Mouse (Mus musculus) heart, embryonic 14.5 days (tissue): ENCODE data around the gene Dclk2. TPM values are rescaled to one million over a fixed set of nuclear protein-coding genes. Genes with fewer than 3 reads are reported as not detected.

ENCODE experiments used
- ATAC-seq: fragments of 200-750 bp; cut with Nextera tagmentation; 2 replicates; pipeline ENCODE4 v1.8.0; 2017; ENCODE audit warnings: low read depth, moderate TSS enrichment; ENCODE audit not compliant: insufficient number of reproducible peaks, insufficient read depth, low FRiP score
- H3K27ac ChIP-seq, 2 experiments: fragments of 200-500 bp in 1 of 2; fragments of 300-500 bp in 1 of 2; sonication (generic) in 1 of 2; replicated peaks in 1 of 2; 2 replicates each; pipeline ENCODE4 v1.5.1; 2012 to 2014; ENCODE audit warnings: low read depth in 2 of 2, low read length in 2 of 2, control low read depth in 1 of 2, mild to moderate bottlenecking in 1 of 2, mixed read lengths in 1 of 2; ENCODE audit not compliant: control insufficient read depth in 1 of 2, insufficient read depth in 1 of 2
- H3K27me3 ChIP-seq: fragments of 300-500 bp; sonication (generic); 2 replicates; pipeline ENCODE4 v1.6.1; 2014; ENCODE audit warnings: mild to moderate bottlenecking, low read length, control low read depth; ENCODE audit not compliant: control insufficient read depth, insufficient read depth
- H3K36me3 ChIP-seq: fragments of 300-500 bp; sonication (generic); 2 replicates; pipeline ENCODE4 v1.6.1; 2014; ENCODE audit warnings: mild to moderate bottlenecking, control low read depth, low read length, mixed read lengths; ENCODE audit not compliant: control insufficient read depth, insufficient read depth
- H3K4me1 ChIP-seq, 2 experiments: fragments of 200-500 bp in 1 of 2; fragments of 300-500 bp in 1 of 2; sonication (generic) in 1 of 2; 2 replicates each; pipeline ENCODE4 v1.6.1; 2012 to 2014; ENCODE audit warnings: low read length in 2 of 2, control low read depth in 1 of 2, mixed read lengths in 1 of 2; ENCODE audit not compliant: control insufficient read depth in 2 of 2, insufficient read depth in 2 of 2
- H3K4me2 ChIP-seq: fragments of 300-500 bp; sonication (generic); 2 replicates; pipeline ENCODE4 v1.6.1; 2014; ENCODE audit warnings: mild to moderate bottlenecking, low read length
- H3K4me3 ChIP-seq, 2 experiments: fragments of 200-500 bp in 1 of 2; fragments of 300-500 bp in 1 of 2; sonication (generic) in 1 of 2; 2 replicates each; pipeline ENCODE4 v1.5.1; 2012 to 2014; ENCODE audit warnings: low read length in 2 of 2, mild to moderate bottlenecking in 2 of 2, control low read depth in 1 of 2, low read depth in 1 of 2, moderate library complexity in 1 of 2; ENCODE audit not compliant: control insufficient read depth in 1 of 2, insufficient read depth in 1 of 2
- H3K9ac ChIP-seq: fragments of 300-500 bp; sonication (generic); 2 replicates; pipeline ENCODE4 v1.6.1; 2014; ENCODE audit warnings: mild to moderate bottlenecking, low read length
- H3K9me3 ChIP-seq: fragments of 300-500 bp; sonication (generic); 2 replicates; pipeline ENCODE4 v1.6.1; 2016; ENCODE audit warnings: low read length, control low read depth; ENCODE audit not compliant: control insufficient read depth
- WGBS: fragments of 180-500 bp; shearing (Covaris S2); extraction: QIAGEN DNeasy Blood & Tissue Kit; methylation state at CpG from one replicate; pipeline ENCODE4 v1.1.7; 2014; 5-methylcytosine and 5-hydroxymethylcytosine counted together
- polyA plus RNA-seq: library from polyadenylated mRNA; unstranded; fragments of >200 nt; fragmentation: Nextera tagmentation; extraction: Ambion mirVana; gene quantifications from 2 replicates; pipeline ENCODE4 v1.2.1, GENCODE M21; 2014

The Dclk2 gene
- polyA plus RNA-seq, 1 experiment from 2014 or later: 3.2 TPM

DNA sequence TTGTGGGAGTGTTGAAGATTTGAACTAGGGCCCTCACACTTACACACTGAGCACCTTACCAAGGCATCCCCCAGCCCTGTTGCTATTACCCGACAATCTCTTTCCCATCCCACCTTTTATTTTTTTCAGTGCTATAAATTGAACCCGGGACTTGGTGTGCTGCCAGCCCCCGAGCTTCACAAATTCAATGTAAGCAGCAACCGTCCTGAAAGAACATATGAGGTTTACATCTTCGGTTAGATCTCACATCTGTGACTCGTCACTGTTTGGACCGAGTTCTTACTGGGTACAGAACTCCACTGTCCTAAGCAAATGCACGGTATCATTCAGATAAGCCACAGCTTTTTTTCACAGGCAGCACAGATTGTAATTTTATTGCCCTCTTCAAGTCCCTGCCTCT lies 88.5 kb downstream of the Dclk2 start:
- 68% methylated on average over 8 of the region's 8 CpGs for WGBS
- ATAC-seq: no peak
- H3K4me3 ChIP-seq: no peak overlapping the region
- H3K27ac ChIP-seq: no peak overlapping the region
- H3K4me2 ChIP-seq: no peak overlapping the region
- H3K27me3 ChIP-seq: no peaks in the 10 kb centered on the region
- no peaks in the 10 kb centered on the region for H3K36me3 ChIP-seq
- H3K9me3 ChIP-seq: no peaks in the 10 kb centered on the region
- no peak overlapping the region for H3K9ac ChIP-seq
- no peaks in the 10 kb centered on the region for H3K4me1 ChIP-seq

DNA sequence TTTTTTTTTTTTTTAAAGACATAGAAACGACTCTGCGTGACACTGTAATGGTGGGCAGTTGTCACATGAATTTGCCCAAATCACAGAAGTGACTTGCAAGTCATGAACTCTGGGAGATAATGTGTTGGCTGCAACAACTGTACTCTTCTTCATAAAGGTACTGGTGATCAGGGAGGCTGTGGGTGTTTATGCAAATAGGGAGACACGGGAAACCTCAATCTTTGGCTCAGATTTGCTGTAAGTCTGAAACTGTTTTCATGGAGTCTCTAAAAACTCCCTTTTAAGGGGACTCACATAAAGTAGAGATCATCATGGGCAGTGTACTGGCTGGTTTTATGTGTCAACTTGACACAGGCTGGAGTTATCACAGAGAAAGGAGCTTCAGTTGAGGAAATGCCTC lies 93.1 kb downstream of the Dclk2 start:
- 89% methylated on average over 3 of the region's 3 CpGs for WGBS
- Histone ChIP-seq H3K4me1 (no peaks in the 10 kb centered on the region), H3K4me3 (no peak overlapping the region), H3K27me3 (no peaks in the 10 kb centered on the region), H3K36me3 (no peaks in the 10 kb centered on the region), H3K4me2 (no peak overlapping the region), H3K9me3 (no peaks in the 10 kb centered on the region), H3K27ac (no peak overlapping the region), H3K9ac (no peak overlapping the region)
- ATAC-seq: no peak

DNA sequence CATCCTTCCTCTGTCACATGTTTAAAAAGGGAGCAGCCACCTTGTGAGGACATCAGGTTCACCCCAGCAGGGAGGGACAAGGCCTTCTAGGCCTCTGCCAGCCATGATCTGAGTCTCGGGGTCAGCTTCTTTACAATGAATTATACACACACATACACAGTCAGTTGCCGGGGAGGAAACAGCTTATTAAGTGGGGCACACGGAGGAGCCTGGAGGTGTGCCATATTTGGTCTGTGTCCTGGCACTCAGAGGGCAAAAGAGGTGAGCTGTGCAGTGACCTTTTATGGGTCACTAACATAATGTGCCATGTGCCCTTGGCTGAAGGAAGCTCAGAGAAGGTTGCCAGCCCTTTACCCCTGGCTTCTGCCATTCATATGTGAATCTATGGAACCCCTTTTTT lies 99.3 kb downstream of the Dclk2 start:
- H3K27ac ChIP-seq: no peak overlapping the region
- peaks cover 0 to 3% of the 10 kb centered on the region in 2 experiments; a peak in 1 of 4 replicates for H3K4me1 ChIP-seq
- no peaks in the 10 kb centered on the region for H3K27me3 ChIP-seq
- WGBS: 58% methylated on average over 3 of the region's 3 CpGs
- no peak overlapping the region for H3K4me3 ChIP-seq
- no peak for ATAC-seq
- no peak overlapping the region for H3K9ac ChIP-seq
- H3K4me2 ChIP-seq: no peak overlapping the region
- no peaks in the 10 kb centered on the region for H3K36me3 ChIP-seq
- H3K9me3 ChIP-seq: no peaks in the 10 kb centered on the region

DNA sequence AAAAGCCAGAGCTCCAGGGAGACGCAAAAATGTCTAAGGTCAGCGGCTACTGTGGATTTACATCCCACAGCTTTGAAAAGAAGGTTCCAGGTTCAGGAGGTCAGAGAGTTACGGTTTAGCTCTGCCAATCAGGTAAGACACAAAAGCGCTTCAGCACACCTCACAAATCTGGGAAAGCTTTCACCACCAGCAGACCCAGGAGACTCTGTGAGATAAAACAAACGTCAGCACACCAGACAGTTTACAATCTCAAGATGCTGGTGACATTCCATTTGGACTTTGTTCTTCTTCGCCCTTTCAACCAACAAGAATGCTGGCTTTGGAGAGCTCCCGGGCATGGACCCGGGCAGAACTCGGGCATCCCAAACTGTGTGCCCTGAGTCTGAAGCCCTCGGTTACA lies 100.3 kb downstream of the Dclk2 start:
- Histone ChIP-seq H3K27me3 (no peaks in the 10 kb centered on the region), H3K27ac (no peak overlapping the region), H3K36me3 (no peaks in the 10 kb centered on the region), H3K4me2 (no peak overlapping the region), H3K4me3 (no peak overlapping the region), H3K9me3 (no peaks in the 10 kb centered on the region), H3K4me1 (peaks cover 0 to 3% of the 10 kb centered on the region in 2 experiments; a peak in 1 of 4 replicates), H3K9ac (no peak overlapping the region)
- no peak for ATAC-seq
- WGBS: 44% methylated on average over 10 of the region's 10 CpGs

DNA sequence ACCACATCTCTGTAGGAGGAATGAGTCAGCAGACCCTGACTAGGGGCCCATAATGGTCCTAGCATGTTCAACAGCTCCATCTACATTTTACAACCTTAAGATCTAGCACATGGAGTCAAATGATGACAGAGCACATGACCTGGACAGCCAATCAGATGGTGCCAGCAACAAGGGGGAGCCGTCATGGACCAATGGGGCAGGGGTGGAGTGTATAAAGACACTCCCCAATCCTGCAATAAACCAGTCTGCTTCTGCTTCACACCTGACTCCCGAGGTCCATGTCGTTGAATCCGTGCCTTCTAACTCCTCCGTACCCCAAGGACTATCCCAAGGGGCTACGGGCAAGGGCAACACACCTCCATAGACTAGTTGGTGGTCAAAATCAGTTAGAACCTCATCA lies 101.3 kb downstream of the Dclk2 start:
- no peak overlapping the region for H3K27ac ChIP-seq
- no peak overlapping the region for H3K9ac ChIP-seq
- 94% methylated on average over 6 of the region's 6 CpGs for WGBS
- no peaks in the 10 kb centered on the region for H3K27me3 ChIP-seq
- no peak overlapping the region for H3K4me2 ChIP-seq
- no peaks in the 10 kb centered on the region for H3K36me3 ChIP-seq
- H3K4me1 ChIP-seq: peaks cover 0 to 3% of the 10 kb centered on the region in 2 experiments; a peak in 1 of 4 replicates
- H3K4me3 ChIP-seq: no peak overlapping the region
- H3K9me3 ChIP-seq: no peaks in the 10 kb centered on the region
- ATAC-seq: no peak

DNA sequence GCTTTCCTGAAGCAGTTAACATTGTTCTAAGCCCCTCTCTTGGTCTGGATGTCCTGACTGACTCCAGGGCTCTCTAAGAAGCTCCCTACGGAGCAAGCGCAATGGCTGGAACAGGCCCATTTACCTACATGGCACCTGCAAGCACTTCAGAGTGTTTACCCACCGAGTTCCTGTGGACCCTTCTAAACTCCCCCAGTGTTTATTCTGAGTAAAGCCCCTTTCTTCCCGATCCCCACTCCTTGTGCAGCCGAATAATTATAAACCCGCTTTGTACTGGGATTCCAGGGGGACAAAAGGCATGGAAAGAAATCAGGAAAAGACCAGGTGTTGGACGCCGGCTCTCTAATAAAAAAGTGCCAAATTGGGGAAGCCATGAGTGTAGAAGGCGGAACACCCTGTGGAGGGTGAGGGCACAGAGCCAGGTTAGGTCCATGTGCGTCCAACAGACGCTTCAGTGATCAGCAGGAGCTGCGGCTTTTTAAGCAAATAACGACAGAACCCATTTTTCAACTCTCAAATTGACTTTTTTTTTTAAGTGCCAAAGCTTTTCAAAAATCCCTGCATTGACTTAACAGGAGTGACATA lies 102.6 kb downstream of the Dclk2 start:
- H3K36me3 ChIP-seq: no peaks in the 10 kb centered on the region
- H3K9me3 ChIP-seq: no peaks in the 10 kb centered on the region
- H3K4me2 ChIP-seq: no peak overlapping the region
- WGBS: 89% methylated on average over 13 of the region's 13 CpGs
- ATAC-seq: no peak
- H3K4me3 ChIP-seq: no peak overlapping the region
- no peaks in the 10 kb centered on the region for H3K27me3 ChIP-seq
- peaks cover 0 to 3% of the 10 kb centered on the region in 2 experiments; a peak in 1 of 4 replicates for H3K4me1 ChIP-seq
- H3K9ac ChIP-seq: no peak overlapping the region
- no peak overlapping the region for H3K27ac ChIP-seq

DNA sequence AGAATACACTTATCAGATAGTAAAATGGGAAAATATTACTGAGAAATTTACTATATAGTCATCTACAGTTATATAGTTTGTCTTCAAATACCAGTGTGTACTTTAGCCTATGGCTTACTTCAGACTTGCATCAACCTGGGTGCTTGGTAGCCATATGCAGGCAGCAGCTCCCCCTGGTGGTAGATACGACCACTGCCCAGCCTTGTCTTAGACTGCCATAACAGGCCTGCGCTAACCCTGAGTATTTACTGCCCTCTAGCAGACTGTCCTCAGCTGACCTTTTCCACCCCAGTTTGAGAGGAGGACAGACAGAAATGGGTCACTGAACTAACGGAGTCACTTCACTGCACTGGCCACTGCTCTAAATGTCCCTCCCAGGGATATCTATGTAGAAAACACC lies 108.0 kb downstream of the Dclk2 start:
- Histone ChIP-seq H3K36me3 (no peaks in the 10 kb centered on the region), H3K27me3 (no peaks in the 10 kb centered on the region), H3K27ac (no peak overlapping the region), H3K4me1 (no peaks in the 10 kb centered on the region), H3K4me3 (no peak overlapping the region), H3K9me3 (no peaks in the 10 kb centered on the region), H3K4me2 (no peak overlapping the region), H3K9ac (no peak overlapping the region)
- 15% methylated on average over 3 of the region's 3 CpGs for WGBS
- ATAC-seq: no peak

DNA sequence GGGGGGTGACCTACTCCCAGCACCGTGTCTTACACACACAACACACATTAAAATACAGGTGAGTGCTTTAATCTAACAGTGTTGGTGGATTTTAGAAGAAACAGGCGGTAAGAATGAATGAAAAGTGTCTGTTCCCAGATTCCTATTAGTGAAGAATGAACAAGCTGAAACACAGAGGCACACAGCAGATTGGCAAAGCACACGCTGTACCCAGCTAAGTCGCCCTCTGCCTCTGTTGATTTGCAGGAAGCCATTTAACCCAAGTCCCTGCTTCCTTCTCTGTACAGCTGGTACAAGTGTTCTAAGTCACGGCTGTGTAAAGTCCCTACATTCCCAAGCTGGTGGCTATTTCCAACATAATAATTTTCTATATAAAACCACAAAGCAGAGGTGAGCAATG lies 109.7 kb downstream of the Dclk2 start:
- ATAC-seq: no peak
- Histone ChIP-seq H3K9ac (no peak overlapping the region), H3K4me3 (no peak overlapping the region), H3K4me1 (no peaks in the 10 kb centered on the region), H3K9me3 (no peaks in the 10 kb centered on the region), H3K27ac (no peak overlapping the region), H3K27me3 (no peaks in the 10 kb centered on the region), H3K4me2 (no peak overlapping the region), H3K36me3 (no peaks in the 10 kb centered on the region)
- 84% methylated on average over 5 of the region's 5 CpGs for WGBS
